Mouse (Mus musculus): ENCODE results near the gene Saal1.
"Not testable (repeated sequence)": the region's sequence is repeated elsewhere in the genome, so short reads cannot be mapped to it uniquely, and the experiment has no call there.

The Saal1 gene

DNA sequence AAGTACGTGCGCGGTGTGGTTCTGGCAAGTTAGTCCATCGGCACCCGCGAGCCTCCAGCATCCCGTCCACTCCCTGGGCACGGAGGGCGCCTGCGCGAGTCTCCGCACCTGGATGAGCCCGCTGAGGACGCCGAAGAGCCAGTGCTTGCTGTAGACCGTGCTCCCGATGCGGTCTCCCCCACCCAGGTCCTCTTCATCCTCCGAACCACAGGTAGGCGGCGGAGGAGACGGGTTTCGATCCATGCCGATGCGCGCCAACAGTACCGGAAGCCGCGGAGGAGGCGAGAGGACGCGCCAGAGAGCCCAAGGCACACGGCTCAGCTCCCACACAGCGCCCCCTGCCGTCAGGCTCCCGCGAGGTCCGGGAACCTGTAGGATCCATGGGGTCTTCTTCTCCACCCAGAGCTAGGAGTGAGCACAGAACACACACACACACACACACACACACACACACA, at the start of gene Saal1:
TSS of gene Saal1 (minus strand) at position 291 of the 455 bp plus-strand sequence.
- peak; percentile 84 for DNase-seq (ENCODE audit: low spot score)

DNA sequence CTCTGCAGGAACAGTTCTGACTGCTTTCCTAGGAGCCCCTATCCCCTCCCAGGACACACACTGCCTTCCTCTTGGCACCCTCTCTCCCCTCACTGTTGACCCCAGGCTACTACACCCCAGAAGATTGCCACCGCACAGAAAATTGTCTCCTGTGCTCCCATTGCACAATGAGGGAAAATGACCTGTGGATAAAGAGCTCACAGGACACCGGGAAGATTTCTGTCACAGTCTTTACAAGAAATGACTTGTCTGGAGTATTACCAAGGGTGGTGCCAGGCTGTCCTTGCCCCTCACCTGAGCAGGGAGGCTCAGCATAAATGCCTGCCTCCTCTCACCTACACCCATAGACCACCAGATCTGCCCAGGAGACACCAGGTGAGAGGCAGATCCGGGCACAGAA, 41.0 kb upstream of the Saal1 start, which contains the start of gene Saa2:
TSS of gene Saa2 (plus strand) at position 301 of the 400 bp plus-strand sequence.
- DNase-seq (ENCODE audit: low spot score), result no peak

DNA sequence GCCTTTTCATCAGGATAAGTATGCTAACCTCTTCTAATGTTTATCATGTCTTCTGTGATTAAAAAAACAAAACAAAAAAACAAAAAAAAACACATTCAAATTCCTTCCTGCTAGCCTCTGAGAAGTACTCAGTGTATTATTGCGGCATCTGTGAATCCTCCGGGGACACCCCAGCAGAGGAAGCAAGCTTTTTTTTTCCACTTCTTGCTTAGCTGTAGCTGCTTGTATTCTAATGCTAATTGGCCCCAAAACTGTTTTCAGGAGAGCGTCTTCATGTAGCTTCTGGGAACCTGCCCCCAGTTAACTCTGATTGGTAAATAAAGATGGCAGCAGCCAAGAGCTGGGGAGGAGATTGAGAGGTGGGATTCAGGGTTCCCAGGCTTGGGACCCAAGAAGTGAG, 38.0 kb upstream of the Saal1 start:
- DNase-seq (ENCODE audit: low spot score), result no peak

DNA sequence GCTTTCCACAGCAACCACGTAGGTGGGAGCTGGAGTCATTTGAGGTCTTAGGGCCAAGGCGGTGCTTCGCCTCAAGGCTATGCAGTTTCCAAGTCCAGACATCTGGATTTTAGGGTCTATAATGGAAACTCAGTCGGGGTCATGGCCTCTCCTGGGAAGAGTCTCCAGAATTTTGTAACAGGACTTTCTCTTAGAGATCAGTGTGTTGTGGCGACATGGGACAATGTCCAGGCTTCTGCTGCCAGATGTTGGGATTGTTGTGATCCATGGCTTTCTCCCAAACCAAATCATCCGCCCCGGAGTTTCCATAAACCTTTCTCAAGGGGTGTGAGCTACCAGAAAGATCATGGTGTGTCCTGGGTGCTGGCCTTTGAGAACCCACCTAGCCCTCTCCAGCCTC, 35.9 kb upstream of the Saal1 start:
- no peak for DNase-seq (ENCODE audit: low spot score)

DNA sequence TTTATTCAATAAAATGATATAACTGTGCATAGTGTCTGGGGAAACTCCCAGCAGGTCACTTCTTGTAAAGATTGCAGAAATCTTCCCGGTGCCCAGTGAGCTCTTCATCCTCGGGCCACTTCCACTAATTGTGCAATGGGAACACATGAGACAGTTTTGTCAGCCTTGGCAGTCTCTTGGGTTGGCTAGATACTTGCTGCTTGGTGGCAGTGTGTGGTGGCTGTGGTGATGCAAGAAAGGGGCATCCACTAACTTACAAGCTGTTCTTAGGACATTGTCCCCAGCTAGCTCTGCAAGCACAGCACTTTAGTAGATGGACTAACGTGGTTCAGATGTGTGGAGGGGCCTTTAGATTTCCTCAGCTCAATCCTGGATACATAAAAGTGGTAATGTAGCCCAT, 35.3 kb upstream of the Saal1 start:
- peak; percentile 9 for DNase-seq (ENCODE audit: low spot score)

DNA sequence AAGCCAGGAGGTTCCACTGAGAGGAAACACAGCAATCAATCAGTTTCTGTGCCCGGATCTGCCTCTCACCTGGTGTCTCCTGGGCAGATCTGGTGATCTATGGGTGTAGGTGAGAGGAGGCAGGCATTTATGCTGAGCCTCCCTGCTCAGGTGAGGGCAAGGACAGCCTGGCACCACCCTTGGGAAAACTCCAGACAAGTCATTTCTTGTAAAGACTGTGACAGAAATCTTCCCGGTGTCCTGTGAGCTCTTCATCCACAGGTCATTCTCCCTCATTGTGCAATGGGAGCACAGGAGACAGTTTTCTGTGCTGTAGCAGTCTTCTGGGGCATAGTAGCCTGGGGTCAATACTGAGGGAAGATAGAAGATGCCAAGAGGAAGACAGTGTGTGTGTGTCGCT, 32.4 kb upstream of the Saal1 start, which contains the start of gene Saa1:
TSS of gene Saa1 (minus strand) at position 101 of the 400 bp plus-strand sequence.
- not testable (repeated sequence) for DNase-seq (ENCODE audit: low spot score)

DNA sequence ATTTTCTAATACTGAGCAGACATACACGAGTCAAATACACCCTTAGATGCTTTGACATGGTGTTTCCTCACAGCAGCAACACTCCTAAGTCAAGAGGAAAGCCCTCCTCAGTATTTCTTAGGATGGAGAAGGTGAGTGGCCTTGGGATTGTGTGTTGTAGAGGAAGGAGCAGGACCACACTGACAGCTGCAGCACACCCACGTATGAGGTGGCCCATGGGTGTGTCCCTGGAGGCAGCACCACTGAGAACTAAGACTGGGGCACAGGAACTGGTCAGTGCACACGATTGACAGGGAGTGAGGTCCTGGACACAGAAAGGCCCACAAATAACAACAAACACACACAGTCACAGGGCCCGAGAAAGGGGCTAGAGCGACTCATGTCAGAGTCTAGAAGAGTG, 29.6 kb upstream of the Saal1 start:
- DNase-seq (ENCODE audit: low spot score), result not testable (repeated sequence)

DNA sequence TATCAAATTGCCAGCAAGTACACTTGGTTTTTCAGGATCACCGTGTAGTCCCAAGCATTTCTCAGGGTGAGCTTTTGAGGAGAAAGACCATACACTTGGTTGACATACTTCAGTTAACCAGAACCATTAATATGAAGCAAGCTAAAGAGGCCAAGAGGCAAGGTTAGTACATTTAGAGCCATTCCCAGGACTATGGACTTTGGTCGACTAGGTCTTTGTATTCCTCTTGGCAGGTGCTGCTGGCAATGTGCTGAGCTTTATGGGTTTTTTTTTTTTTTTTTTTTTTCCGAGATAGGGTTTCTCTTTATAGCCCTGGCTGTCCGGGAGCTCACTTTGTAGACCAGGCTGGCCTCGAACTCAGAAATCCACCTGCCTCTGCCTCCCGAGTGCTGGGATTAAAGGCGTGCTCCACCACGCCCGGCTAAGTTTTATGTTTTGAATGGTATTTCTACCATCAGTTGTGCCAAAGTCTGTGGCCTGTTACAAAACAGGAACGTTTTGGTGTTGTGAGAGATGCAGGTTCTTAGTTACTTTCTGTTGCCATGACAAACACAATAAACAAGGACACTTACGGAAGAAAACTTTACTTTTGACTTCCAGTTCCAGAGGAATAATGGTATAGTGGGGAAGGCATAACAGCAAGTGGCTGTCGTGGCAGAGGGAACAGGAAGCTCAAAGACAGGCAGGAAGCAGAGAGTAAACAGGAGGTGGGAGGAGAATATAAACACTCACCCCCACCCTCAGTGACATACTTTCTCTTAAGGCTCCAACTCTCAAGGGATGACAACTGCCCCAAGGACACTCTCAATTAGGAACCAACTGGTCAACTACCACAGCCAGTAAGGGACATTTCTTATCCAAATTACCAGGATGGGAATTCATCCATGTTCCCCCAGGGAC, 28.3 kb upstream of the Saal1 start:
- DNase-seq (ENCODE audit: low spot score), result no peak

DNA sequence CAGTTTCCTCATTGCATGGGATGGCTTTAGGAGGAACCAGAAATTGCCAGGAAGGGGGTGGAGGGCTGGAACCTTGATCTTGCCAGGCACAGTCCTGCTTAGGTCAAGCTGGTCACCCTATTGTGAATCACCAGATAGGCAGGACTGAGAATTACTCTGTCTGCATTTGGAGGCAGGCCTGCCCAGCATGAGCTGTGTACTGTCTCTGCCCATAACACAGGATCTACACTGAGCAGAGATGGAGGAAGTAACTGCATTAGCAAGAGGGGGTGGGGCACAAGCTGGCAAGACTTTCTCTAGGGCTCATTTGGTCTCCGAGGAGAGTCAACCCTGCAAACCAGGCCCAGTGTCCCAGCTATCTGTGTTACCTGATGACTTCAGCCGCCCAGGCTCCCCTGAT, 24.5 kb upstream of the Saal1 start:
- DNase-seq (ENCODE audit: low spot score), result no peak

DNA sequence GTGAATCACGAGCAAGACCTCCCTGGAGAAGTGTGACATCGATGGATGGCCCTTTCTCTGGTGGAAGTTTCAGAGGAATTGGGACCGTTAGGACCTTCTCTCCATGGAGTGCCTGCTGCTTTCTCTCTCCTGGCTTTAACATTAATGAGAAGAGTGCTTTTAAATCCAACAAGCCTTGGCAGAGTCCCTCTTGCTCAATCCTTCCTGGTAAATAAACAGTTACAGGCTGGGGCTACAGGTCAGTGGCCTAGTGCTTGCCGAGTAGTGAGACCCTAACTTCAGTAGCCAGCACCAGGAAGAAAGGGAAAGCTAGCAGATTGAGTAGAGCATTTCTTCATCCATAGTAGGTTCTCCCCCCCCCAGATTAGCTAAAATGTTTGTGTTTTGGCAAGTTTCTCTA, 22.0 kb upstream of the Saal1 start, which contains the start of gene Saa4:
TSS of gene Saa4 (minus strand) at position 146 of the 400 bp plus-strand sequence.
- DNase-seq (ENCODE audit: low spot score), result no peak

DNA sequence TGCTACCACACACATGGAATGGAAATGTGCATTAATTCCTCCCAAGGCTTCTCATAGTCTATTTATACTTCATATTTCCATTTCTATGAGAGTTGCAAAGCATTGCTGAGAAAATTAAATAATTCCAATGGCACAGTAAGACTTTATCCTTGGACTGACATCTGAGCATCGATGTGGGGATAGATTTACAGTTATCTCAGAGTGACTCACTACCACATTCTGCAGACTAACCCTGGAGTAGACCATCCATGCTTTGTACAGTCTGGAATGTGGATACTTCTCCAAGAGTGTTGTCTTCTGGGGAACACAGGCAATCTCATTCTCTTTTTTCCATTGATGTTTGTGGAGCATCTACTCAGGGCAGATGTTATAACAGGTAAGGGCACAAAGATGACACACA, 17.1 kb upstream of the Saal1 start:
- DNase-seq (ENCODE audit: low spot score), result no peak

DNA sequence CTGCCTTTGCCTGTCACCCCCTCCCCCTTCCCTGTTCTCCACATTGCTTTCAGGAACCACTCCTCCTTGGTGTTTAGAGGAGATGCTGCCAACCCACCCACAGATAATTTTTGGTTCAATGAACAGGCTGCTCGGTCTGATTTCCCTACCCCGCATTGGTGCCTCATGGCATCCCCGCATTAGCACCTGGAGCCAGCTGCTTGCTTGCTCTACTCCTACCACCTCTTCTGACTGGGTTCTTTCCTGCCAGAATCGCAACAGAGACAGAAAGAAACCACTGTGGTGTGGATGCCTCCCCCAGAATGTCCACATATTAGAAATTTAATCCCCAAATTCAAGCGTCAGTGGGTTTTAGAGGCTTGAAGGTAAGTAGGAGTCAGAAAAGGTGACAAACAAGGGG, 13.9 kb upstream of the Saal1 start:
- DNase-seq (ENCODE audit: low spot score), result no peak

DNA sequence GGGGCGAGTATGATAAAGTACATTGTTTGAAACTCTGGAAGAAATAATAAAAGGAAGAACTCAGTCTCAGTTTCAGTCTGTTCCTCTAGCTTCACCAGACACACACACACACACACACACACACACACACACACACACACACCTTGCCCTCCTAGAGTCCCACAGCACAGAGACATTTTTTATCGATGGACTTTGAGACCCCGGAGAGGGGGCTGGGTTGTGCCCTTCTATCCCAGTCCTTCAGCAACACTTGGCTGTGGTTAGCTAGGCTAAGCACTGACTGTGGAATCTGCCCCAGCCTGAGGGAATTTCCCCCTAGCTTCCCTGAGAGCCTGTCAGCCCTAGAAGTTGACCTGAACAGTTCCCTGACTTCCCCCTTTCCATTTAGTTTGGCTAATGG, 13.4 kb upstream of the Saal1 start:
- DNase-seq (ENCODE audit: low spot score), result no peak

DNA sequence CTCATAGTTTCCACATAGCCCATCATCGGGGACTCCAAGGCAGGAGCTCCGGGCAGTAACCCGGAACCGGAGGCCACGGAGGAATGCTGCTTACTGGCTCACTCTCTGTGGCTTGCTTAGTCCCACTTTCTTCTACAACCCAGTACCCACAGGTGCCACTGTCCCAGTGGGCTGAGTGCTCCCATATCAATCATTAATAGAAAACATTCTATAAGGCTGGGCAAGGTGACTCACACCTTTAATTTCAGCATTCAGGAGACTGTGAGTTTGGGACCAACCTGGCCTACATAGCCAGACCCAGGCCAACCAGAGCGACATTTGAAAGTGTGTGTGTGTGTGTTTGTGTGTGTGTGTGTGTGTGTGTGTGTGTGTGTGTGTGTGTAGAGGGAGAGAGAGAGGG, 12.9 kb upstream of the Saal1 start:
- DNase-seq (ENCODE audit: low spot score), result no peak

DNA sequence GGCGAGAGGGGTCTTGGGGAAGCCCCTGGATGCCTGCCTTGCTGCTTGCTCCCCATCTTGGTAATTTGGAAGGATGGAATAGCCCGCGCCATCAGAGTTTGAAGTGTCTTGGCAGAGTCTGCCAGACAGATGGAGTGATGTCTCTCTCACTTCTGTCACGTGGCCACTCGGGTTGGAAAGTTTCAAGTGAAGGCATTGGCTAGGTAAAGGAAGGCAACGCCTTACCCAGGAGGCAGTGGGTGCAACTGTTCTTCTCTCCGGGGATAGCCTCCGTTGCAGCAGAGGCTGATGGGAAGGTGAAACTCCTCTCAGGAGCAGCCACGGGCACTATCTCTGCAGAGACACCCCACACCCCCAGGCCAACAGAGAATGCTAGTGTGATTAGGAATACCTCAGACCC, 10.0 kb upstream of the Saal1 start:
- DNase-seq (ENCODE audit: low spot score), result no peak

DNA sequence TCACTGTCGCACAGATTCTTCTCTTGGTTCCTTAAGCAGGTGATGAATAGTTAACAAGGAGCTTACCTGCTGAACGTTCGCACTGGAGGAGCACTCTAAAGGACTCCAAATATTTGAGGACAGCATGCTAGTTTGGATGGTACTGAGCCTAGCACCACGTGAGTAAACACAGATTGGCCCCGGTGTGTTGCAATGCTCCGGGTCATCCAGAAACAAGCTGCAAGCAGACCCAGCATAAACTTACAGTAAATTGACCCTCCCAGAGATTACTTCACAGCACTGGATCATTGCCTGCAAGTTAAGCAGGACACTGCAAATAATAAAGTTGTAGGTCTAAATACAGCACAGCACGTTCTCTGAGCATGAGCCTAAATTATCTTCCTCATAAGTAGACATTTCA, 9.0 kb upstream of the Saal1 start:
- DNase-seq (ENCODE audit: low spot score), result no peak

DNA sequence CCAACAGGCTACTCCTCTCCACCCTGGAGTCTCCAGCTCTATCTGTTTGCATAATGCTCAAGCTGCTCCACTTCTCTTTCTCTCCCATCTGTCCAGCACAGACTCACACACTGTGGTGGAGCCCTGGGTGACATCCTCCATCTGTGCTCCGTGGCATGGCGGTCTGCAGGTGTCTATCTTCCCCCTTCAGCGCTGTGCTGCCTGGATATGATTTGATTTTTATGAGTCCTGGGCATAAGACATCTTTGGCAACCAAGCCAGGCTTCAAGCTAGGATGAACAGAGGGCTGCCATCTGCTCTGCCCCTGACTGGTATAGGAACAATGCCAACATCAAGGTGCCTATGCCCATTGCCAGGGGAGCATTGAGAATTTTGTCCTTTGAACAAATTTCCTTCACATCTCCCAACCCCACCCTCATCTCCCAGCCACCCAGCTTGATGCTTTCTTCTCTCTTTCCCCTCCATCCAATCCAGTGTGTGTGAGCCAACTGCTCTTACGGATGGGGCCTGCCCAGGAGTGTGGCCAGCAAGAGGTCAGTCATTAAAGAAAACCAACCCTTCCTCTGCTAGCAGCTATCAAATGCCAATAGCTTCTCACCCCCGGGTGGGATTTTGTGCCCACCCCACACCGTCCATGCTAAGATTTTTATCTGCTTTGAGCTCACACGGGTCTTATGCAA, 8.3 kb upstream of the Saal1 start:
- DNase-seq (ENCODE audit: low spot score), result no peak

DNA sequence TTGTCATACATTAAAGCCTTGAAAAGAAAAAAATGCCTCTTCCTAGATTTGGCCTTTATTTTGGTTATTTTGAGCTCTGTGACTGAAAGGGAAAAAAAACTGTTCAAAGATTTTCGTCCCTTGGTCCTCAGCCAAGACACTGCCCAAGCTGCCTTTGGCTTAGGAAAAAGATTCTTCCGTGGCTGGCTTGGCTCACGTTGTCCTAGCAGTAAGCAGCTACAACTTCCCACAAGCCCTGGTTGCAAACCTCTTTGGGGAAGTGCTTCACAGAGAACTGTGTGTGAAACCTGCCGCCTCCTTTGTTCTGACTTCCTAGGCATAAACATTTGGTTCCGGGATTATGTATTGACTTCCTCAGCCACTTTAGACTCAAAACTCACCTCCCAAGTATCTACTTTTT, 6.4 kb upstream of the Saal1 start:
- DNase-seq (ENCODE audit: low spot score), result no peak

DNA sequence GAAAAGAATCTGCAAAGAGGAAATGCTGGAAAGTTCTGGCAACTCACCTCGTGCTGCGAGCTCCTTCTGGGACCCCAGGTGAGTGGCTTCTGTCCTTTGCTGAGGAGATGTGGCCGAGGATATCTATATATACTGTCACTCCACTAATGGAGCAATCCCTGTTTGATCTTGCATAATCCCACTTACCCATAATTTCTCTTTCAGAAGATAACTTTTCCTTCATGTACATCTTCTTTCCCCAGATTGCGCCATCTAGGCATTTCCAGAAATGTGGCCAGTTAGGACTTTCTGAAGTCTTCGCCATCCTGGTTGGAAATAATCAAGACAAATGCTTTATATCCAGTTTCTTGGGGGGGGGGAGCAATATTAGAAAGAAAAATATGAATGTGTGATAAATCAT, 5.1 kb upstream of the Saal1 start, which contains the start of gene Saa3:
TSS of gene Saa3 (minus strand) at position 101 of the 400 bp plus-strand sequence.
- DNase-seq (ENCODE audit: low spot score), result no peak

DNA sequence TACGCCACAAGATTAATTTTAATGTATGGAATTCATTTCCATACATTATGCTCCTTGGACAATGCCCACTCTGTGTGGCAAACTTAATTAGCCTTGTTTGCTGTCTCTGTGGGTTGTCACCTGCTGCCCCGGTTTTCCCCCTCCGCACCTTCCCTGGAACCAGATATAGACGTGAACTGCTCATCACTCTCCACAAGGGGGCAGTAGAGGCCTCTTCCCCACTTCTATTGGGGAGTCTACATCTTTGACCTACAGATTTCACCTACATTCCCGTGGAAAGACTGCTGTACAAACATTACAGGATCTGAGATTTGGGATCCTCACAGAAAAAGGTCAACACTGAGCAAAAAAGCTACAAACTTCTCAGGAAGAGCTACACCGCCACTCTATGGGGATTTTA, 4.0 kb upstream of the Saal1 start:
- peak; percentile 41 for DNase-seq (ENCODE audit: low spot score)

DNA sequence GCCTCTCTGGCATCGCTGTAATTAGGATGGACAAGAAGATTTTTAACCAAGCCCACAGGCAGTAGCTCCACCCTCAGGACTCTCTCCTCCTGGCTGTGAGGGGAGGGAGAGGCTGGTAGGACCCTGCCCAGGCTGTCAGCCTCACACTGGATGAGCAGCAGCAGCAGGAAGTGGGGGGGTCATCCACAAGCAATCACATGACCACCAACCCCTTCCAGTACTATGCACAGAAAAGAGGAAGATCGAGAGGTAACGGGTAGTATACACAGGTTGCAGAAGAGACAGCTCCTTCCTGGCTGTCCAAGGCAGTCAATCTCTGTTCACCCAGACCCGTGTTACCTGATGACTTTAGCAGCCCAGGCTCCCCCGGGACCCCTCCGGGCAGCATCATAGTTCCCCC, 1.8 kb upstream of the Saal1 start:
- no peak for DNase-seq (ENCODE audit: low spot score)

DNA sequence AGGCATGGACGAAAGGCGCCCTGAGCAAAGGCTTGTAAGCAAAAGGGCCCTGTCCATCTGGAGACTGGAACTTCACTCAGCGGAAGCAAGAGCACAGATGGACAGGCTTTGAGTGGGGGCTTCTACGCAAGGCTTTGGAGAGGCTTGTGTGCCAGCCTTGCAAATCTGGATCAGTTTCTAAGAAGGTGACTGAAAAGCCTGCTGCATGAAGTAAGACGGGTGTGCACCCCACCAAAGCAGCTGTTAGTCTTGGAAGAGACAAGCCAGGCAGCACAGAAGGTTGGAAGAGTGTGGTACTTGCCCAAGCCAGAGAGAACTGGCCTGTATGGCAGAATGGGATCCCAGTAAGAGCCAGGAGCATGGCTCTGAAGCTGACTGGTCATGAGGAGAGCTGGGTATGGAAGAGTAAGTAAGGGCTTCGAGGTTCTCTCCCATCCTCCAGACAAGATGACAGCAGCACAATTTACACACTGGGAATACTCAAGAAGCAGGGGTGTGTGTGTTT, 9.9 kb downstream of the Saal1 start:
- DNase-seq (ENCODE audit: low spot score), result no peak

DNA sequence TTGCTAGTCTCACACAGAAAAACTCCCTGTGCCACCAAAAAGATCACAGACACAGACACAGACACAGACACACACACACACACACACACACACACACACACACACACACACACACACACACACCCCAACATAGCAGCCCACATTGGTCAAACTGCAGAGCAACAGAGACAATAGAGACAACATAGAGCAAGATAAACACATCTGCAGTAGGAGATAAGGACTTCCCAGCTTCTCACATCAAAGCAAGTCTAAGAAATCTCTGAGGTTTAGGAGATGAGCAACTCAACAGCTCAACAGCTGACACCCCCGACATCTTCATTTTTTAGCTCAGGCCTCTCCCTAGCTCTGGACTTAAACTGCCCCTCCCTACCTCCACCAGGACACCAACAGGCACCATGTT, 13.7 kb downstream of the Saal1 start:
- DNase-seq (ENCODE audit: low spot score), result no peak
